Mouse (Mus musculus) kidney, adult 2 months (tissue): ENCODE results near the gene Slc22a23. TPM values are rescaled to one million over a fixed set of nuclear protein-coding genes. Genes with fewer than 3 reads are reported as not detected.

Source experiments
- DNase-seq: peaks from one replicate; pipeline ENCODE4 v3.0.0; 2021
- H3K27ac ChIP-seq: fragments of 200-500 bp; 2 replicates; pipeline ENCODE4 v1.5.1; 2012; ENCODE audit warnings: low read depth, low read length, control low read depth, inconsistent platforms; ENCODE audit not compliant: insufficient read depth
- H3K27me3 ChIP-seq: fragments of 200-500 bp; replicated peaks from 2 replicates; pipeline ENCODE4 v1.6.1; 2012; ENCODE audit warnings: mild to moderate bottlenecking, moderate library complexity, low read length, inconsistent platforms; ENCODE audit not compliant: control insufficient read depth, insufficient read depth
- H3K36me3 ChIP-seq: fragments of 200-500 bp; 2 replicates; pipeline ENCODE4 v1.6.1; 2012; ENCODE audit warnings: mild to moderate bottlenecking, moderate library complexity, low read length, inconsistent platforms; ENCODE audit not compliant: control insufficient read depth, insufficient read depth
- H3K4me1 ChIP-seq: fragments of 200-500 bp; 2 replicates; pipeline ENCODE4 v1.6.1; 2011; ENCODE audit warnings: low read length; ENCODE audit not compliant: control insufficient read depth, insufficient read depth
- H3K4me3 ChIP-seq: fragments of 200-500 bp; 2 replicates; pipeline ENCODE4 v1.5.1; 2011; ENCODE audit warnings: mild to moderate bottlenecking, low read depth, low read length, control low read depth; ENCODE audit not compliant: insufficient read depth
- CTCF ChIP-seq: fragments of 200-500 bp; conservative IDR thresholded peaks from 2 replicates; pipeline ENCODE4 v1.5.1; 2011; ENCODE audit warnings: low read depth, mild to moderate bottlenecking, control low read depth, low read length, moderate library complexity, mixed read lengths; ENCODE audit not compliant: insufficient read depth, insufficient read length
- POLR2A ChIP-seq: fragments of 200-500 bp; IDR thresholded peaks from one replicate; pipeline ENCODE4 v1.6.1; 2011; ENCODE audit warnings: low read depth, low read length, control low read depth
- WGBS: fragments of 180-500 bp; shearing (Covaris S2); methylation state at CpG from one replicate; pipeline ENCODE4 v1.1.7; 2018; 5-methylcytosine and 5-hydroxymethylcytosine counted together
- polyA plus RNA-seq: library from polyadenylated mRNA; depleted of rRNA; stranded (reverse); fragments of >200 nt; gene quantifications from 2 replicates; pipeline ENCODE4 v1.2.3, GENCODE M21; 2012

Slc22a23 gene
- polyA plus RNA-seq, 1 experiment, result 76.1 TPM

DNA sequence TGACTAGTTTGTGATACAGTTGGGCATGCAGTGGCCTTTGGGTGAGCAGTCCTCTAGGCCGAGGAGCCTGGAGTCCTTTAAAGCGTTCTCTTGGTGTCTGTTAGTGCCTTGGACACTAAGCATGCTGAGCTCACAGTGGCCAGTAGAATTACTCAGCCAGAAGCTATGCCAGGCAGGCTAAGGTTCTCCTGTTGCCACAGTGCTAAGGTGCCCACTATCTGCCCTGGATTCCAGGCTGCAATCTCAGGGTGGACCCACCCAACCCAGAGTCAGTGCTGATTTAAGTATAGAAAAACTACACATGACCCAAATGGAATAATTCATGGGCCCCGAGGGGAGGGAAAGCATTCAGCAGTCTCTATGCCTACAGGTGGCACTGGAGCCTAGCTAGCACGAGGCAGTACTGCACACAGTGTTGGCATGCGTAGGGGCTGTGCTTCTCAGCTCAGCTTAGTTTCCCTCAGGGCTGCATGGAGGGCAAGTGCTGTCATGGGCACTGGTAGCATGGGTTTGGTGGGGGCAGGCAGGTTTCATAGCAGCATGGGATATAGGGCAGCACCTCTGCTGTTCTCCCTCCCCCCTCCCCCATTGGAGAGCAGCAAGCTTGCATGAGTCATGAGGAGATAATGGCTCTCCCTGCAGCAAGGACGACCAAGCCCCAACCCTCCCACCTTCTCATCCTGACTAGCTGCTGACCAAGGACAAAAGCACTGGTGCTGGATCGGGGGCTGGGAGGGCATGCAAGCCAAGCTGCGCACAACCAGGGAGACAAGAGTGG, 152.4 kb downstream of the Slc22a23 start:
- WGBS, result 69% methylated on average over 8 of the region's 8 CpGs
- H3K36me3 ChIP-seq, result no peaks in the 10 kb centered on the region

DNA sequence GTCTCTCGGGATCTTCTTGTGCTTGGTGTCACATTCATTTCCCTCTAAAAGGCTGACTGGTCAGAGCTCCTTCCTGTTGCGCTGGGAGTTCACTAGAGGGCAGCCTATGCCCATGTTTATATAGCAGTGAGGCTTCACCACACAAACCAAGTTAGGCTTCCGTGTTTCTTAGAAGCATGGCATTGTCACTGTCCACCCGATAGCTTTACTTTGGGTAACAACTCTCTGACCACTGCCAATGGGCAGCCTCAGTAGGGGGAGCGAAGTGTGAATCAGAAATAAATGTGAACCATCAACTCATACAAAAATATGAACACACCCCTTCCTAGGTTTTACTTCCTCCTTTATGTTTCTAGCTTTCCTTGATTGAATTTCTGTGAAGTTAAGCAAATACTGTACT, 157.4 kb downstream of the Slc22a23 start:
- peak; percentile 85 for DNase-seq
- H3K4me1 ChIP-seq, result no peaks in the 10 kb centered on the region
- H3K27me3 ChIP-seq, result no peaks in the 10 kb centered on the region
- WGBS, result 9% methylated on average over 5 of the region's 5 CpGs
- no peaks in the 10 kb centered on the region for H3K36me3 ChIP-seq
- TF ChIP-seq CTCF (peak; percentile 92), POLR2A (no peak)
- H3K4me3 ChIP-seq, result no peak overlapping the region
- H3K27ac ChIP-seq, result no peak overlapping the region

More for the DNA sequence above, 152.4 kb downstream of the Slc22a23 start:
- DNase-seq, result peak; percentile 39
- Histone ChIP-seq H3K27ac (no peak overlapping the region), H3K4me1 (no peaks in the 10 kb centered on the region), H3K4me3 (no peak overlapping the region), H3K27me3 (no peaks in the 10 kb centered on the region)
- TF ChIP-seq CTCF (peak; percentile 53), POLR2A (no peak)

DNA sequence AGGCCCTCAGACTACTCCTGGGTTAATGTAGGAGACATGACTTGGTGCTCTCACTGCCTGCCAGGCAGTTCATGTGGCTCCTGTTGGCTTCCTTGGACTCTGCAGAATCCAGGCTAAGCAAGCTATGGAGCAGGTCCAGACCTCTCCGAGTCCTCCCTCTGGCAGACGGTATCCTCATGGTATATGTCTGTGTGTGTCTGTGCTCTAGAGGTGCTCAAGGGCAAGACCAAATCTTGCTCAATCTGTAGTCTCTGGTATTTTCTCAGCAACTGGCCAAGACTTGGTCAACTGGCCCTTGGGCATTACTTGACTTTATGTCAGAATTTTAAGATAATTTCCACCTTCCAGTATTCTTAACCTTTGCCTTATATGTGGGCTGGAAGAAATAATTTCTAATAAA, 159.6 kb downstream of the Slc22a23 start:
- no peak overlapping the region for H3K27ac ChIP-seq
- DNase-seq, result no peak
- H3K4me3 ChIP-seq, result no peak overlapping the region
- no peaks in the 10 kb centered on the region for H3K36me3 ChIP-seq
- H3K27me3 ChIP-seq, result no peaks in the 10 kb centered on the region
- 90% methylated on average over 2 of the region's 2 CpGs for WGBS
- H3K4me1 ChIP-seq, result no peaks in the 10 kb centered on the region
- TF ChIP-seq CTCF, result no peak
- no peak for TF ChIP-seq POLR2A

DNA sequence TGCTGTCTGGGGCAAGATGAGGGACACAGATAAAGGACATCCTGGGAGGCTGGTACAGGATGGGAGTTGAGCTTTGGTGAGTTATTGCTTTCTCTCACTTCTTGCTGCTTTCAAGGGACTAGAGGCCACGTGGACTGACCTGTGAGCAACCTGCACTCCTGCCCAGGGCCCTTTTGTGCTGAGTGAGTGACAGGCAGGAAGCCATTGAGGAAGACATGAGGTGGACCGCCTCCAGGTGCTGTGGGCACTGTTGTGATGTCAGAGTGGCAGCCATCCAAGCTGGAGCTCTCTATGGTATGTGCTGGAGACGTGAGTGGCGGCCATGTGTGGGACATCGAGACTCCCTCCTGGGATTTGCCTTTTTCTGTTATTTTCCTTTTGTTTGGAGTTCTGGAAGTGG, 163.4 kb downstream of the Slc22a23 start:
- H3K36me3 ChIP-seq, result no peaks in the 10 kb centered on the region
- TF ChIP-seq POLR2A (no peak), CTCF (no peak)
- DNase-seq, result no peak
- no peak overlapping the region for H3K27ac ChIP-seq
- H3K4me3 ChIP-seq, result no peak overlapping the region
- H3K27me3 ChIP-seq, result no peaks in the 10 kb centered on the region
- WGBS, result 74% methylated on average over 5 of the region's 5 CpGs
- no peaks in the 10 kb centered on the region for H3K4me1 ChIP-seq

DNA sequence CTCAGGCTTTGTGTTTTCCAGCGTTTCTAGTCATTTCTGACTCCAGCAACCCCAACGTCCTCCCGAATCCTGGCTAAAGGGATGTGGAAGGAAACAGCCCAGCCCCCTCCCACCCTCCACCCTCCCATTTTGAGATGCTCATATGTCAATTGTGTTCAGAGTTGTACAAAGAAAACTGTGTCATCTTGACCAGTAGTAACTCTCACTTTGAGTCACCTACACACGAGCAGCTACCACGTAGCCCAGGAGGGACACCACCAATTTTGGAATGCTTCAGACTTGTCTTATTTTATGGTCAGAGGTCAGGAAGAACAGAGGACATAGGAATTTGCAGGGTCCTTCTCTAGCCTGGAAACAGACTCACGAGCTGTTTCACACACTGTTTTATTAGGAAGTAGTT, 171.0 kb downstream of the Slc22a23 start:
- no peaks in the 10 kb centered on the region for H3K36me3 ChIP-seq
- no peak overlapping the region for H3K4me3 ChIP-seq
- H3K27me3 ChIP-seq, result no peaks in the 10 kb centered on the region
- DNase-seq, result no peak
- WGBS, result 91% methylated on average over 6 of the region's 6 CpGs
- no peak overlapping the region for H3K27ac ChIP-seq
- TF ChIP-seq POLR2A (no peak), CTCF (no peak)
- no peaks in the 10 kb centered on the region for H3K4me1 ChIP-seq

DNA sequence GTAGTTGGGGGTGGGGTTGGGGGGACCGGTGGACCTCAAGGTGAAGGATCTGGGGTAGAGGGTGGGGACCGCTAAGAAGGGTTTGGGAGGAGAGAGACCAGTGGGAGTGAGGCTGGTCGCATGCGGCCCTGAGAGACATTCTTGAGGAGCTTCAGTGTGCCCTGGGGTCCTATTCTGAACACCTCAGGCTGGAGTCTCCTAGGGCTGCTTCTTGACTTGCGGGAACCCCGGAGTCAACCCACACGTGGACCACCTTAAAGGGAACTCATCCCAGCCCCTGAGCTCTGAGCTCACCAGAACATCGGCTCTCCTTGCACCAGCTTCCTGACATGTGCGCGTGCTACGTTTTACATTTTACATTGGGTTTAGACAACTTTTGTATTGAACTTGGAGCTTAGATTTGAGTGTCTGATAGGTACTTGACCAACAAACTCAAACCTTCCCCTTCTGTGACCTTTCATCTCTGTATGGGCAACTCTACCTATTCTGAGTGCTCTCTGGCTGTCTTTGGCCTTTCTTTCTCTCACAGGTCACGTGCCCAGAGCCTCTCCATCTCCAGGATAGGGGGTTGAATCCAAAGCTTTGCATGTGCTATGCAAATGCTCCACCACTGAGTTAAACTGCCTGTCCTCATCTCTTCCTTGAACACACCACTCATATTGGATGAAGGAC, 181.5 kb downstream of the Slc22a23 start:
- no peak for DNase-seq
- H3K36me3 ChIP-seq, result no peaks in the 10 kb centered on the region
- WGBS, result 26% methylated on average over 12 of the region's 12 CpGs
- peaks cover 4% of the 10 kb centered on the region; the same call in 1 of the 2 replicates for H3K4me1 ChIP-seq
- peak overlapping the region; percentile 93 for H3K4me3 ChIP-seq
- H3K27ac ChIP-seq, result no peak overlapping the region
- TF ChIP-seq CTCF (no peak), POLR2A (no peak)
- no peaks in the 10 kb centered on the region for H3K27me3 ChIP-seq
